Mouse (Mus musculus): ENCODE data around the gene Slc44a5.

DNA sequence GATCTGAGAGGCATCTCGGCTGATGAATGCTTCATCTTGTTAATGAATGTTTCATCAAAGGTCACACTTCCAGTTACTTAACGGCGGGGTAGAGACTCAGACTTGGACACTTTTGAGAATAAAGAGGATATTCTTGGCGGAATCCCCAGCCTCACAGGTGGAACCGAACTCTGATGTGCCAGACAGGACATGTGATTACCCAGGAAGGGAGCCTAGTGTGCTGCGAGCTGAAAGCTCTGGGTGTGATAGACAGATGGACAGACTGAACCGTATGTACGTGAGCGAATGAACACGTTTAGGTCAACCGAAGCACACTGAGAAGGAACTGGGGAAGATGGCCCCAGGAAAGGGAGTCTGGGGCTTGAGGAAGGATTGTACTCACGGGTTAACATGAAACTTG is 228.6 kb downstream of the Slc44a5 start:
- TF ChIP-seq EP300 (optimal IDR thresholded peaks at IDR 0.05) (no peak), CTCF (IDR thresholded peaks at IDR 0.05; ENCODE audit: low read depth) (no peak)
